Mouse (Mus musculus) cerebellum, adult 2 months (tissue): ENCODE results near the gene Slc35b1. TPM values are rescaled to one million over a fixed set of nuclear protein-coding genes. Genes with fewer than 3 reads are reported as not detected.

Source experiments
- DNase-seq, 2 experiments: peaks; one replicate each; pipeline ENCODE4 v3.0.0; 2021
- H3K27ac ChIP-seq: fragments of 200-500 bp; 2 replicates; pipeline ENCODE4 v1.5.1; 2012; ENCODE audit warnings: low read length, control low read depth, inconsistent platforms; ENCODE audit not compliant: insufficient read depth
- H3K27me3 ChIP-seq: fragments of 200-500 bp; 2 replicates; pipeline ENCODE4 v1.6.1; 2012; ENCODE audit warnings: inconsistent platforms, mild to moderate bottlenecking, low read length, moderate library complexity; ENCODE audit not compliant: control insufficient read depth, insufficient read depth
- H3K4me1 ChIP-seq: fragments of 200-500 bp; 2 replicates; pipeline ENCODE4 v1.6.1; 2011; ENCODE audit warnings: low read length; ENCODE audit not compliant: control insufficient read depth, insufficient read depth
- H3K4me3 ChIP-seq: fragments of 200-500 bp; replicated peaks from 2 replicates; pipeline ENCODE3; 2011; ENCODE audit warnings: mild to moderate bottlenecking, low read depth, low read length, control low read depth; ENCODE audit not compliant: insufficient read depth
- CTCF ChIP-seq: fragments of 200-500 bp; IDR thresholded peaks from 2 replicates; pipeline ENCODE4 v1.5.1; 2011; ENCODE audit warnings: low read depth, mild to moderate bottlenecking, control low read depth, low read length, moderate library complexity, borderline replicate concordance; ENCODE audit not compliant: insufficient read depth
- POLR2A ChIP-seq: fragments of 200-500 bp; IDR thresholded peaks from 2 replicates; pipeline ENCODE4 v1.6.1; 2011; ENCODE audit warnings: low read length, control low read depth, borderline replicate concordance; ENCODE audit not compliant: insufficient read depth
- WGBS: fragments of 180-500 bp; shearing (Covaris S2); methylation state at CpG from one replicate; pipeline ENCODE4 v1.1.7; 2018; 5-methylcytosine and 5-hydroxymethylcytosine counted together
- polyA plus RNA-seq: library from polyadenylated mRNA; depleted of rRNA; stranded (reverse); fragments of >200 nt; gene quantifications from 2 replicates; pipeline ENCODE4 v1.2.3, GENCODE M21; 2012

Slc35b1 gene
- polyA plus RNA-seq, 1 experiment = 88.5 TPM

GRCm38 (mm10) chr11:95355661-95356011, 28.9 kb upstream of the Slc35b1 start:
- 94% methylated on average over 5 of the region's 5 CpGs for WGBS

GRCm38 (mm10) chr11:95356039-95356438, 28.5 kb upstream of the Slc35b1 start:
- no peaks in the 10 kb centered on the region for H3K27me3 ChIP-seq
- no peak for DNase-seq
- TF ChIP-seq CTCF (no peak), POLR2A (no peak)
- 91% methylated on average over 7 of the region's 7 CpGs for WGBS
- H3K4me1 ChIP-seq = peaks cover 6% of the 10 kb centered on the region
- no peak overlapping the region for H3K4me3 ChIP-seq
- H3K27ac ChIP-seq = no peak overlapping the region

More at GRCm38 (mm10) chr11:95355661-95356011, 28.9 kb upstream of the Slc35b1 start:
- DNase-seq = no peak
- no peak overlapping the region for H3K4me3 ChIP-seq
- no peaks in the 10 kb centered on the region for H3K27me3 ChIP-seq
- H3K27ac ChIP-seq = no peak overlapping the region
- H3K4me1 ChIP-seq = peaks cover 6% of the 10 kb centered on the region
- no peak for TF ChIP-seq POLR2A
- TF ChIP-seq CTCF = no peak

GRCm38 (mm10) chr11:95356469-95357273, 27.8 kb upstream of the Slc35b1 start:
- no peak for TF ChIP-seq POLR2A
- no peak for TF ChIP-seq CTCF
- Histone ChIP-seq H3K27me3 (no peaks in the 10 kb centered on the region), H3K4me1 (peaks cover 6% of the 10 kb centered on the region), H3K27ac (no peak overlapping the region), H3K4me3 (no peak overlapping the region)
- 46% methylated on average over 17 of the region's 17 CpGs for WGBS
- peak; percentile 26 to 29 for DNase-seq

- no peaks in the 10 kb centered on the region for H3K27me3 ChIP-seq
- H3K27ac ChIP-seq = no peak overlapping the region
- TF ChIP-seq POLR2A (no peak), CTCF (no peak)
- no peak for DNase-seq
- peaks cover 6% of the 10 kb centered on the region for H3K4me1 ChIP-seq
- WGBS = 50% methylated on average over 3 of the region's 3 CpGs
- H3K4me3 ChIP-seq = no peak overlapping the region
Observed at GRCm38 (mm10) chr11:95358263-95358662, 26.2 kb upstream of the Slc35b1 start.

GRCm38 (mm10) chr11:95364388-95364787, 20.1 kb upstream of the Slc35b1 start:
- 79% methylated on average over 5 of the region's 5 CpGs for WGBS

GRCm38 (mm10) chr11:95365596-95365995, 18.9 kb upstream of the Slc35b1 start:
- 31% methylated on average over 10 of the region's 10 CpGs for WGBS
- 0 out of 2 replicates have a peak, but pooled peaks cover 5% of the 10 kb centered on the region for H3K4me1 ChIP-seq
- peak in 1 of 2 experiments; percentile 55 for DNase-seq
- no peak overlapping the region for H3K27ac ChIP-seq
- no peak overlapping the region for H3K4me3 ChIP-seq
- H3K27me3 ChIP-seq = no peaks in the 10 kb centered on the region
- TF ChIP-seq CTCF (no peak), POLR2A (no peak)

More at GRCm38 (mm10) chr11:95364388-95364787, 20.1 kb upstream of the Slc35b1 start:
- no peak overlapping the region for H3K4me3 ChIP-seq
- H3K27ac ChIP-seq = no peak overlapping the region
- 0 out of 2 replicates have a peak, but pooled peaks cover 5% of the 10 kb centered on the region for H3K4me1 ChIP-seq
- no peak for TF ChIP-seq POLR2A
- no peak for TF ChIP-seq CTCF
- DNase-seq = no peak
- no peaks in the 10 kb centered on the region for H3K27me3 ChIP-seq

GRCm38 (mm10) chr11:95366280-95366897, 18.1 kb upstream of the Slc35b1 start:
- TF ChIP-seq CTCF (no peak), POLR2A (no peak)
- 65% methylated on average over 6 of the region's 6 CpGs for WGBS
- no peak overlapping the region for H3K27ac ChIP-seq

GRCm38 (mm10) chr11:95367011-95367735, 17.3 kb upstream of the Slc35b1 start:
- TF ChIP-seq POLR2A = no peak
- TF ChIP-seq CTCF = no peak
- WGBS = 61% methylated on average over 8 of the region's 8 CpGs
- Histone ChIP-seq H3K27ac (no peak overlapping the region), H3K4me1 (0 out of 2 replicates have a peak, but pooled peaks cover 5% of the 10 kb centered on the region), H3K27me3 (no peaks in the 10 kb centered on the region), H3K4me3 (no peak overlapping the region)
- DNase-seq = no peak

More at GRCm38 (mm10) chr11:95366280-95366897, 18.1 kb upstream of the Slc35b1 start:
- no peak for DNase-seq
- H3K27me3 ChIP-seq = no peaks in the 10 kb centered on the region
- no peak overlapping the region for H3K4me3 ChIP-seq
- H3K4me1 ChIP-seq = 0 out of 2 replicates have a peak, but pooled peaks cover 5% of the 10 kb centered on the region
